Mouse (Mus musculus) MEL (cell line): Measurements from ENCODE around the gene Grb2.

Source experiments
- BHLHE40 ChIP-seq: IDR thresholded peaks from 2 replicates; pipeline ENCODE4 v1.6.1; 2012; ENCODE audit warnings: low read depth, mild to moderate bottlenecking, inconsistent platforms, low read length, improper control_type of control experiment, borderline replicate concordance
- CTCF ChIP-seq, 3 experiments: IDR thresholded peaks in 2 of 3; conservative IDR thresholded peaks in 1 of 3; 2 replicates each; pipeline ENCODE4 v1.5.1; 2011 to 2012; ENCODE audit warnings: low read length in 3 of 3, low read depth in 2 of 3, mild to moderate bottlenecking in 2 of 3, improper control_type of control experiment in 1 of 3, inconsistent platforms in 1 of 3, mixed read lengths in 1 of 3, moderate library complexity in 1 of 3; ENCODE audit not compliant: control insufficient read depth in 1 of 3, insufficient read depth in 1 of 3, poor library complexity in 1 of 3, severe bottlenecking in 1 of 3
- ELF1 ChIP-seq: IDR thresholded peaks from 2 replicates; pipeline ENCODE4 v1.6.1; 2014; ENCODE audit warnings: low read depth, mild to moderate bottlenecking, inconsistent platforms, low read length, improper control_type of control experiment, moderate library complexity
- EP300 ChIP-seq, 2 experiments: IDR thresholded peaks; 2 replicates each; pipeline ENCODE4 v1.6.1; 2011; ENCODE audit warnings: improper control_type of control experiment in 2 of 2, low read length in 2 of 2, low read depth in 1 of 2, mild to moderate bottlenecking in 1 of 2
- GATA1 ChIP-seq: IDR thresholded peaks from 2 replicates; pipeline ENCODE4 v1.6.1; 2011; ENCODE audit warnings: low read depth, low read length, improper control_type of control experiment
- KAT2A ChIP-seq: conservative IDR thresholded peaks from 2 replicates; pipeline ENCODE4 v1.6.1; 2012; ENCODE audit warnings: low read depth, low read length, improper control_type of control experiment, inconsistent platforms
- POLR2A ChIP-seq, 2 experiments: IDR thresholded peaks; 2 replicates each; pipeline ENCODE4 v1.6.1; 2011 to 2012; ENCODE audit warnings: low read length in 2 of 2, mild to moderate bottlenecking in 2 of 2, control low read depth in 1 of 2, improper control_type of control experiment in 1 of 2, low read depth in 1 of 2, moderate library complexity in 1 of 2; ENCODE audit not compliant: control insufficient read depth in 1 of 2, insufficient read depth in 1 of 2, poor library complexity in 1 of 2
- RAD21 ChIP-seq: IDR thresholded peaks from 2 replicates; pipeline ENCODE4 v1.6.1; 2011; ENCODE audit warnings: mild to moderate bottlenecking, low read depth, low read length, improper control_type of control experiment
- SMC3 ChIP-seq: IDR thresholded peaks from 2 replicates; pipeline ENCODE4 v1.6.1; 2011; ENCODE audit warnings: low read depth, low read length, improper control_type of control experiment
- TBP ChIP-seq: IDR thresholded peaks from 2 replicates; pipeline ENCODE4 v1.8.0; 2011; ENCODE audit warnings: low read depth, low read length, improper control_type of control experiment
- UBTF ChIP-seq: IDR thresholded peaks from 2 replicates; pipeline ENCODE4 v1.6.1; 2012; ENCODE audit warnings: low read depth, mild to moderate bottlenecking, inconsistent platforms, low read length, improper control_type of control experiment, moderate library complexity, borderline replicate concordance; ENCODE audit not compliant: insufficient read depth
- USF1 ChIP-seq: IDR thresholded peaks from 2 replicates; pipeline ENCODE4 v1.6.1; 2014; ENCODE audit warnings: low read depth, mild to moderate bottlenecking, inconsistent platforms, low read length, improper control_type of control experiment, moderate library complexity
- ZKSCAN1 ChIP-seq: IDR thresholded peaks from 2 replicates; pipeline ENCODE4 v1.6.1; 2012; ENCODE audit warnings: low read depth, mild to moderate bottlenecking, inconsistent platforms, low read length, improper control_type of control experiment, moderate library complexity
- ZNF384 ChIP-seq: IDR thresholded peaks from 2 replicates; pipeline ENCODE4 v1.6.1; 2012; ENCODE audit warnings: low read depth, mild to moderate bottlenecking, inconsistent platforms, low read length, improper control_type of control experiment

GRCm38 (mm10) chr11:115646439-115646838 lies 62.0 kb downstream of the Grb2 start:
- TF ChIP-seq SMC3 (no peak), GATA1 (no peak), ZKSCAN1 (no peak), ELF1 (no peak), CTCF (IDR thresholded peaks at IDR 0.05 in 2 of 3, conservative IDR thresholded peaks at IDR 0.05 in 1 of 3; ENCODE audit: control insufficient read depth in 1 of 3, insufficient read depth in 1 of 3, low read depth in 2 of 3, low read length in 3 of 3, poor library complexity in 1 of 3, severe bottlenecking in 1 of 3) (no peak), KAT2A (no peak), BHLHE40 (no peak), UBTF (no peak), TBP (no peak), USF1 (no peak), RAD21 (no peak), EP300 (IDR thresholded peaks at IDR 0.05; ENCODE audit: low read depth in 1 of 2, low read length in 2 of 2) (no peak), ZNF384 (no peak), POLR2A (IDR thresholded peaks at IDR 0.05; ENCODE audit: control insufficient read depth in 1 of 2, insufficient read depth in 1 of 2, low read depth in 1 of 2, low read length in 2 of 2, poor library complexity in 1 of 2) (no peak)
